Mouse (Mus musculus): ENCODE results near the gene 9130023H24Rik. TPM values are rescaled to one million over a fixed set of nuclear protein-coding genes. Genes with fewer than 3 reads are reported as not detected.

Gene 9130023H24Rik
- polyA plus RNA-seq (2014; fragmentation: Nextera tagmentation; extraction: Ambion mirVana) = 6.5 and 7.6 TPM in 2 replicates

DNA sequence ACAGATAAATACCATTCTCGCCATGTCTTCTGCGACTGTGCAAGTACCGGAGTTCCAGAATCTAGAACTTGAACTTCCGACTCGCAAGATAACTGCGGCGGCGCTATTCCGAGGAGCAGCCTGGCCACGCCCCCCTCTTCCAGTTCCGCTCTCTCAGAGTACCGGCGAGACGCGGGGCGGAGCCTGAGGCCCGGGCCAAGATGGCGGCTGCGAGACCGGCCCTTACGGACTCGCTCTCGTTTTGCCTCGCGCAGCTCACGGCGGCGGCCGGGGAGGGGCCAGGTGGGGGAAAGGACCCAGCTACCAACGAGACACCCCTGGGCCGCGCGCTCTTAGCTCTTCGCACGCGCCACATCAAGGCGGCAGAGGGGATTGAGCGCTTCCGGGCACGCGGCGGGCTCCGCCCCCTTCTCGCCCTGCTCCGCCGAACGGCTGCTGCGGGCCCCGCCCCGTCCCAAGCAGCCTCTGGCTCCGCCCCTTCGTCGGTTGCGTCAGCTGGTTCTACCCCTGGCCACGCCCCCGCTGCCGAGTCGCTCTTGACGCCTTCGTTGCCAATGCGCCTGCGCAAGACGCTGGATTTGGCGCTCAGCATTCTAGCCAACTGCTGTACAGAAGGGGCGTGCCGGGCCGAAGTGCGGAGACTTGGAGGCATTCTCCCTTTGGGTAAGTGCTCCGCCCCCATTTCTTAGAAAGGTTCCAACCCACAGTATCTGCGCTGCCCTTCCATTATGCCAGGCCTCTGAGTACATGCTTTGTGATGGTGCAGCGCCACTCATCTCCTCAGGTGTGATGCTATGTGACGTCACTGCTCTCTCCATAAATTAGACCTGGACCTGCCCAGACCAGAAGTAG, at the start of gene 9130023H24Rik:
TSS of gene 9130023H24Rik (minus strand) at position 105 of the 852 bp plus-strand sequence.
- H3K27ac ChIP-seq (ENCODE audit: low read depth) = peak within 1 kb of the TSS; percentile 98
- peak within 1 kb of the TSS; percentile 74 for H3K9ac ChIP-seq (ENCODE audit: low read length)
- DNase-seq (ENCODE audit: low spot score) (peak; percentile 99), ATAC-seq (replicated peaks; ENCODE audit: low FRiP score, low TSS enrichment, low read depth) (peak; percentile 92)
- H3K36me3 ChIP-seq (ENCODE audit: control insufficient read depth, insufficient read depth, low read length) = peaks cover 38% of the 10 kb centered on the region
- no peaks in the 10 kb centered on the region for H3K9me3 ChIP-seq (ENCODE audit: control insufficient read depth, low read length)
- peak within 1 kb of the TSS; percentile 83 for H3K4me2 ChIP-seq (ENCODE audit: low read length)
- H3K4me1 ChIP-seq (replicated peaks; ENCODE audit: control insufficient read depth, insufficient read depth, low read length) = peaks cover 15% of the 10 kb centered on the region; the same call in 1 of the 2 replicates
- H3K27me3 ChIP-seq (replicated peaks; ENCODE audit: control insufficient read depth, insufficient read depth, low read length) = no peaks in the 10 kb centered on the region
- under 1% methylated on average over 70 of the region's 72 CpGs for WGBS
- H3K4me3 ChIP-seq (ENCODE audit: low read depth, low read length) = peak within 1 kb of the TSS; percentile 67

GRCm38 (mm10) chr7:128285060-128285459, 47.2 kb upstream of the 9130023H24Rik start:
- H3K36me3 ChIP-seq (ENCODE audit: control insufficient read depth, insufficient read depth, low read length) = peaks cover 57% of the 10 kb centered on the region
- no peak for DNase-seq (ENCODE audit: low spot score)
- no peak overlapping the region for H3K4me2 ChIP-seq (ENCODE audit: low read length)
- ATAC-seq (replicated peaks; ENCODE audit: low FRiP score, low TSS enrichment, low read depth) = no peak
- no peak overlapping the region for H3K27ac ChIP-seq (ENCODE audit: low read depth)
- H3K9ac ChIP-seq (ENCODE audit: low read length) = no peak overlapping the region
- H3K27me3 ChIP-seq (replicated peaks; ENCODE audit: control insufficient read depth, insufficient read depth, low read length) = no peaks in the 10 kb centered on the region
- WGBS = 87% methylated on average over 8 of the region's 8 CpGs
- no peaks in the 10 kb centered on the region for H3K9me3 ChIP-seq (ENCODE audit: control insufficient read depth, low read length)
- 0 out of 2 replicates have a peak, but pooled peaks cover 4% of the 10 kb centered on the region for H3K4me1 ChIP-seq (replicated peaks; ENCODE audit: control insufficient read depth, insufficient read depth, low read length)
- no peak overlapping the region for H3K4me3 ChIP-seq (ENCODE audit: low read depth, low read length)

GRCm38 (mm10) chr7:128284047-128284446, 46.2 kb upstream of the 9130023H24Rik start:
- WGBS = 59% methylated on average over 5 of the region's 5 CpGs
- Histone ChIP-seq H3K4me1 (replicated peaks; ENCODE audit: control insufficient read depth, insufficient read depth, low read length) (0 out of 2 replicates have a peak, but pooled peaks cover 4% of the 10 kb centered on the region), H3K9ac (ENCODE audit: low read length) (no peak overlapping the region), H3K4me2 (ENCODE audit: low read length) (no peak overlapping the region), H3K4me3 (ENCODE audit: low read depth, low read length) (no peak overlapping the region), H3K27me3 (replicated peaks; ENCODE audit: control insufficient read depth, insufficient read depth, low read length) (no peaks in the 10 kb centered on the region), H3K9me3 (ENCODE audit: control insufficient read depth, low read length) (no peaks in the 10 kb centered on the region), H3K36me3 (ENCODE audit: control insufficient read depth, insufficient read depth, low read length) (peaks cover 61% of the 10 kb centered on the region), H3K27ac (ENCODE audit: low read depth) (peak overlapping the region; percentile 24; the same call in 1 of the 2 replicates)
- no peak for DNase-seq (ENCODE audit: low spot score)
- no peak for ATAC-seq (replicated peaks; ENCODE audit: low FRiP score, low TSS enrichment, low read depth)

DNA sequence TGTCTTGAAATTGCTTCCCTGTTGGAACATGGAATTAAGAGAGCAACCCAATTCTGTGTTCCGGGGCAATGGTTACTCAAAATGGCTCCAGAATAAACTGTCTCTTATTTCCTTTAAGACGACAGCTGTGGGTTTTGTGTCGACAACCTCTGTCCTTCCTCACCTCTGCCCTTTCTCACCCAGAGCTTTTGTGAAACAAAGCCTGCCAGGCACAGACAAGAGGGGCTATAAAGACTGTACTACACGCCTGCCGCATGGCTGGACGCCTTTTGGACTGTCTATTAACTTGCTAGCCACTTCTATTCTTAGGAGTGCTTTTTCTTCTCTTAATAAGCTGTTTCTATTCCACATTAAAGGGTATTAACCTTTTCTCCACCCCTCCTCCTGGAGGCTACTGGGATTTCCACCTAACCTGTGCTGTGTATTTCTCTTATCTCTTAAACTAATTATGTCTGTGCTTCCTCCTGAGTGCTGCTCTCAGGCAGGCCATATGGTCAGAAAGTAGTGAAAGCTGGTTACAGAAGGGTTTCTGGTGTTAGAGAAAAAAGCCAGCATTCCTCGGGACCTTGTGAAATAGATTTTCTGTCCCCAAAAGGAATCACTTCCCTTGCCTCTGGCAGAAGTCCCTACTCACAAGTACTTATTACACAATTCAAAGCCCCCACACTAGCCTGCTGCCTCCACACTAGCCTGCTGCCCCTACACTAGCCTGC, 44.9 kb upstream of the 9130023H24Rik start:
- Histone ChIP-seq H3K9me3 (ENCODE audit: control insufficient read depth, low read length) (no peaks in the 10 kb centered on the region), H3K4me3 (ENCODE audit: low read depth, low read length) (no peak overlapping the region), H3K9ac (ENCODE audit: low read length) (no peak overlapping the region), H3K4me1 (replicated peaks; ENCODE audit: control insufficient read depth, insufficient read depth, low read length) (0 out of 2 replicates have a peak, but pooled peaks cover 4% of the 10 kb centered on the region), H3K27me3 (replicated peaks; ENCODE audit: control insufficient read depth, insufficient read depth, low read length) (no peaks in the 10 kb centered on the region), H3K4me2 (ENCODE audit: low read length) (no peak overlapping the region), H3K36me3 (ENCODE audit: control insufficient read depth, insufficient read depth, low read length) (peaks cover 58% of the 10 kb centered on the region), H3K27ac (ENCODE audit: low read depth) (no peak overlapping the region)
- no peak for ATAC-seq (replicated peaks; ENCODE audit: low FRiP score, low TSS enrichment, low read depth)
- 32% methylated on average over 7 of the region's 7 CpGs for WGBS
- DNase-seq (ENCODE audit: low spot score) = no peak

- no peak overlapping the region for H3K4me2 ChIP-seq (ENCODE audit: low read length)
- H3K9me3 ChIP-seq (ENCODE audit: control insufficient read depth, low read length) = no peaks in the 10 kb centered on the region
- DNase-seq (ENCODE audit: low spot score) = no peak
- H3K9ac ChIP-seq (ENCODE audit: low read length) = no peak overlapping the region
- ATAC-seq (replicated peaks; ENCODE audit: low FRiP score, low TSS enrichment, low read depth) = no peak
- no peaks in the 10 kb centered on the region for H3K27me3 ChIP-seq (replicated peaks; ENCODE audit: control insufficient read depth, insufficient read depth, low read length)
- H3K36me3 ChIP-seq (ENCODE audit: control insufficient read depth, insufficient read depth, low read length) = peaks cover 49% of the 10 kb centered on the region
- WGBS = 84% methylated on average over 11 of the region's 11 CpGs
- H3K27ac ChIP-seq (ENCODE audit: low read depth) = no peak overlapping the region
- 0 out of 2 replicates have a peak, but pooled peaks cover 4% of the 10 kb centered on the region for H3K4me1 ChIP-seq (replicated peaks; ENCODE audit: control insufficient read depth, insufficient read depth, low read length)
- no peak overlapping the region for H3K4me3 ChIP-seq (ENCODE audit: low read depth, low read length)
Observed at GRCm38 (mm10) chr7:128281765-128282164, 43.9 kb upstream of the 9130023H24Rik start.

DNA sequence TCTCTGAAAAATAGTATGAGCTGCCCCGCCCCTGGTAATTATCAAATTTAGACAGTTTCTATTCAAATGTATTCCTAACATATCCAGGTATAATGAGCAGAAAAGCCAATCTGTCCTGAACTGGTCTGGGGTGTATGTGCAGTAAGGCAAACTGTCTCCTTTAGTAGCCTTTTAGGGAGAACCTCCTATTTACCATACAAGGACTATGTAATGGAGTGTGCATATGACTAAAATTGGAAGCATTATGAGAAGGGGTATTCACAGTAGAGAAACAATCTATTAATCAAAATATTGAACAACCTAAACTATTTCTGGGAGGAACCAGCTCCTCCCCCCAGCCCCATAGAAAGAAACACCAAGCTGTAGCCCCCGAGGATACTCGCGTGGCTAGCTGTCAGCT, 41.9 kb upstream of the 9130023H24Rik start:
- Histone ChIP-seq H3K36me3 (ENCODE audit: control insufficient read depth, insufficient read depth, low read length) (peaks cover 59% of the 10 kb centered on the region), H3K27me3 (replicated peaks; ENCODE audit: control insufficient read depth, insufficient read depth, low read length) (no peaks in the 10 kb centered on the region), H3K4me1 (replicated peaks; ENCODE audit: control insufficient read depth, insufficient read depth, low read length) (0 out of 2 replicates have a peak, but pooled peaks cover 4% of the 10 kb centered on the region), H3K4me3 (ENCODE audit: low read depth, low read length) (no peak overlapping the region), H3K4me2 (ENCODE audit: low read length) (no peak overlapping the region), H3K27ac (ENCODE audit: low read depth) (no peak overlapping the region), H3K9ac (ENCODE audit: low read length) (no peak overlapping the region), H3K9me3 (ENCODE audit: control insufficient read depth, low read length) (no peaks in the 10 kb centered on the region)
- WGBS = 91% methylated on average over 4 of the region's 4 CpGs
- ATAC-seq (replicated peaks; ENCODE audit: low FRiP score, low TSS enrichment, low read depth) (no peak), DNase-seq (ENCODE audit: low spot score) (no peak)

DNA sequence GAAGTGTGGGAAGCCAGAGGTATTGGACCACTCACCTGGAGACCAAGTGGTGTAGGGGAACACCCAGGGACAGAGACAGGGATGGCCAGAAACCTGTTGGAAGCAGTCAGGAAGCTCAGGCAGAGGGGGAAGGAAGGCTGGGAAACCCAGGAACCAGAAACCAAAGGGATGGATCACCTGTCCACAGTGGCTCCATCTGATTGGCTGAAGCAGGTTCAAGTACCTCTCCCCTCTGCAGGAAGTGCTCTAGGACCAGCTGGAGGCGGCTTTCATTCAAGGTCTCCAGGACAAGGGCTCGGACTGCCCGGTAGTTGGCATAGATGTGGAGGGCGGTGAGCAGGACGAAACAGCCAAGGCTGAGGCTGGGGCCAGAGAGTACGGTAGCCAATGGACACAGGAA, 38.2 kb upstream of the 9130023H24Rik start:
- Histone ChIP-seq H3K36me3 (ENCODE audit: control insufficient read depth, insufficient read depth, low read length) (peaks cover 75% of the 10 kb centered on the region), H3K9me3 (ENCODE audit: control insufficient read depth, low read length) (no peaks in the 10 kb centered on the region), H3K4me3 (ENCODE audit: low read depth, low read length) (no peak overlapping the region), H3K27ac (ENCODE audit: low read depth) (no peak overlapping the region), H3K27me3 (replicated peaks; ENCODE audit: control insufficient read depth, insufficient read depth, low read length) (no peaks in the 10 kb centered on the region), H3K4me1 (replicated peaks; ENCODE audit: control insufficient read depth, insufficient read depth, low read length) (no peaks in the 10 kb centered on the region), H3K9ac (ENCODE audit: low read length) (no peak overlapping the region), H3K4me2 (ENCODE audit: low read length) (no peak overlapping the region)
- no peak for ATAC-seq (replicated peaks; ENCODE audit: low FRiP score, low TSS enrichment, low read depth)
- no peak for DNase-seq (ENCODE audit: low spot score)
- 97% methylated on average over 6 of the region's 6 CpGs for WGBS

- no peaks in the 10 kb centered on the region for H3K9me3 ChIP-seq (ENCODE audit: control insufficient read depth, low read length)
- no peak overlapping the region for H3K4me3 ChIP-seq (ENCODE audit: low read depth, low read length)
- H3K9ac ChIP-seq (ENCODE audit: low read length) = no peak overlapping the region
- no peaks in the 10 kb centered on the region for H3K27me3 ChIP-seq (replicated peaks; ENCODE audit: control insufficient read depth, insufficient read depth, low read length)
- H3K4me1 ChIP-seq (replicated peaks; ENCODE audit: control insufficient read depth, insufficient read depth, low read length) = no peaks in the 10 kb centered on the region
- no peak overlapping the region for H3K4me2 ChIP-seq (ENCODE audit: low read length)
- ATAC-seq (replicated peaks; ENCODE audit: low FRiP score, low TSS enrichment, low read depth) (no peak), DNase-seq (ENCODE audit: low spot score) (no peak)
- WGBS = 95% methylated on average over 9 of the region's 9 CpGs
- no peak overlapping the region for H3K27ac ChIP-seq (ENCODE audit: low read depth)
- peaks cover 55% of the 10 kb centered on the region for H3K36me3 ChIP-seq (ENCODE audit: control insufficient read depth, insufficient read depth, low read length)
Observed at GRCm38 (mm10) chr7:128271496-128271895, 33.7 kb upstream of the 9130023H24Rik start.

Data from intestine, embryonic 14.5 days (tissue).